Mouse (Mus musculus): ENCODE data around the gene Gm10306. TPM values are rescaled to one million over a fixed set of nuclear protein-coding genes. Genes with fewer than 3 reads are reported as not detected.

Gene Gm10306
- not detected for total RNA-seq (2021)
- long read RNA-seq, experiment 1, result 0 reads
- long read RNA-seq, experiment 2, result 0 reads

- DNase-seq, result peak; percentile 95
- intact Hi-C loops (cut with DNase I; ENCODE audit: low total_unique reads), result no loop called here
Measured at GRCm38 (mm10) chr4:94556265-94557054, at the start of gene Gm10306, which contains the start of gene Caap1. TSS of gene Gm10306 (plus strand) at chr4:94556546. TSS of gene Caap1 (minus strand) at chr4:94556796.

GRCm38 (mm10) chr4:94515366-94515765, 41.0 kb upstream of the Gm10306 start:
- intact Hi-C loops (cut with DNase I; ENCODE audit: low total_unique reads), result no loop called here
- DNase-seq, result no peak

DNA sequence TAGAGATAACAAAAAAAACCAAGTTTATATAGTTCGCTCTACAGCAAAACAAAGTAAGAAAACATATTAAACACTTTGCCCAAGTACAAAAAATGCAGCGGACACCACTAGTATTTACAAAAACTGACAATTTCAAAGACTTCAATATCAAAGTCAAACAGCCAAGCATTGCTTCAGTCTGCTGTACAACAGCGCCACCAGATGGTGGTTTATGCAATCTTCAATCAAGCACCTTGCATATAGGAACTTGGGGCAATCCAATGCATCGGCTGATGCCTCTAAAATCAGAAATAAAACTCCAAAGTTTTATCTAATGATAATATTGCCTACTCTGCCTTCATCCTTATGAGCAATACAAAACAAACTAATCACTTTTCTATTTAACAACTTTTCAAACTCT, 38.7 kb upstream of the Gm10306 start:
- intact Hi-C loops (cut with DNase I; ENCODE audit: low total_unique reads), result no loop called here
- DNase-seq, result peak; percentile 40

DNA sequence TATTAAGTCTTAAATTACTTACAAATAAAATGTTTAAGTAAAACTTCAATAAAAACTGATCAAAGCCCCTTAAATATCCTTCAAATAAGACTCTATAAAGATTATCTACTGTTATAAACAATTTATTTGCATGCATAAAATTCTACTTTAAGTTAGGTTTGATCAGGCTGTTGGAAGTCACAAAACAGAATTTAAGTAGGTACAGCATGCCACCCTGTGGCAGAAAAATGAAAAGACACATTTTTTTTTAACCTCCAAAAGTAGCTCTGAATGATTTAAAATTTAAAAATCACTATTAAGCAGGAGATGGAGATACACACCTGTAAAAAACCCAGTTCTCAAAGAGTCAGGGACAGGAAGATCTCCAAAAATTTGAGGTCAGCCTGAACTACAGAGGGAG, 33.0 kb upstream of the Gm10306 start:
- intact Hi-C loops (cut with DNase I; ENCODE audit: low total_unique reads), result no loop called here
- no peak for DNase-seq

- DNase-seq, result no peak
- intact Hi-C loops (cut with DNase I; ENCODE audit: low total_unique reads), result no loop called here
Measured at GRCm38 (mm10) chr4:94529448-94529847, 26.9 kb upstream of the Gm10306 start.

DNA sequence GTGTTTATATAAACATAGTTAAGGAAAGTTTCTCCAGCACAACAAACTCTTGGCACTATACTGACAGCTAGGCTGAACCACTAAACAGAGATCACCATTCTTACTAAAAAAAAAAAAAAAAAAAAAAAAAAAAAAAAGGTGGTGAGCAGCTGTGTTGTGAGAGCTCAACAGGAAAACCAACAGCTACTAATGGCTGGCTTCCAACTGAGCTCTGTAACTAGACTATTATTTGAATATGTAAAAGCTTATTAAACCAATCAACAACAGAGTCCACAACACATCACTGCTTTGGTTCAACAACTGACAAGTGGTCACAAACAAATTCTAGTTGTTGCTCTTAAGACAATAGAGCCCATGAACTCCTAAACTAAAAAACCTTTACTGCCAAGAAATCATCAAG, 23.1 kb upstream of the Gm10306 start:
- DNase-seq, result no peak
- intact Hi-C loops (cut with DNase I; ENCODE audit: low total_unique reads), result no loop called here

- intact Hi-C loops (cut with DNase I; ENCODE audit: low total_unique reads), result no loop called here
- no peak for DNase-seq
Measured at GRCm38 (mm10) chr4:94543041-94543440, 13.3 kb upstream of the Gm10306 start.

- intact Hi-C loops (cut with DNase I; ENCODE audit: low total_unique reads), result no loop called here
- DNase-seq, result no peak
Measured at GRCm38 (mm10) chr4:94544321-94544720, 12.0 kb upstream of the Gm10306 start.

DNA sequence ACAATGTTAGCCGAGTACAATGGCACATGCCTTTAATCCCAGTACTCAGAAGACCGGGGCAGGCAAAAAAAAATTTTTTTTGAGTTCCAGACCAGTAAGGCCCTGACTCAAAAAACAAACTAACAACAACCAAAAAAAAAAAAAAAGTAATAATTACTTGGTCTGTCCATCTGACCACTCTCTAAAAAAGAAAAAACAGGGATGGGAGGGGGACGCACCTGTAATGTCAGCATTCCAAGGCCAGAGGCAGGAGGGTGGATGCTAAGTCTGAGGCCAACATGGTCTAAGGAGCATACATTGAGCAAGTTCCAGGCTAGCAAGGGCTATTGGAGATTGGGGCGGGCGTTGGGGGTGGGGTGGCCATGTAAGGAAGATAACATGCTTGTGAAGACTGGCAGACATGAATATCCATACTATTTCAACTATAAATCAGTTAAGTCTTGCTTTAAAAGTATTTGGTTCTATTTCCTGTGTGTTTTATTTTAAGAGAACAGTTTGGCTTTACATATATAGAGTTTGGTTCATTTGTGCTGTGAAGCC, 1.3 kb upstream of the Gm10306 start:
- intact Hi-C loops (cut with DNase I; ENCODE audit: low total_unique reads), result no loop called here
- no peak for DNase-seq

DNA sequence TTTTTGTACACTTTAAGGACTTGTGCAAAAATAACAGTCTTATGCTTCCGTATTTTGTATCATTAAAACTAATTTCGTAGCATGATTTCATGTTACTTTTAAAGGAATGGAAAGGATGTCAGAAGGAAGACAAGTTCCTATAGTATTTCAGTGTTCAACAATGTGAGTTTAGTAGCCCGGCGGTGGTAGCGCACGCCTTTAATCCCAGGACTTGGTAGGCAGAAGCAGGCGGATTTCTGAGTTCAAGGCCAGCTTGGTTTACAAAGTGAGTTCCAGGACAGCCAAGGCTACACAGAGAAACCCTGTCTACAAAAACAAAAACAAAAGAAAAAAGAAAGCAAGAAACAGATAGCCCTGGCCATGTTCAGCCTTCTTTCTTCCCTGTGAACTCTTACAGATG, 799 bp downstream of the Gm10306 start:
- DNase-seq, result no peak
- intact Hi-C loops (cut with DNase I; ENCODE audit: low total_unique reads), result no loop called here

GRCm38 (mm10) chr4:94559266-94559665, 2.9 kb downstream of the Gm10306 start:
- no peak for DNase-seq
- intact Hi-C loops (cut with DNase I; ENCODE audit: low total_unique reads), result no loop called here

GRCm38 (mm10) chr4:94560316-94560715, 4.0 kb downstream of the Gm10306 start:
- DNase-seq, result no peak
- intact Hi-C loops (cut with DNase I; ENCODE audit: low total_unique reads), result no loop called here

DNA sequence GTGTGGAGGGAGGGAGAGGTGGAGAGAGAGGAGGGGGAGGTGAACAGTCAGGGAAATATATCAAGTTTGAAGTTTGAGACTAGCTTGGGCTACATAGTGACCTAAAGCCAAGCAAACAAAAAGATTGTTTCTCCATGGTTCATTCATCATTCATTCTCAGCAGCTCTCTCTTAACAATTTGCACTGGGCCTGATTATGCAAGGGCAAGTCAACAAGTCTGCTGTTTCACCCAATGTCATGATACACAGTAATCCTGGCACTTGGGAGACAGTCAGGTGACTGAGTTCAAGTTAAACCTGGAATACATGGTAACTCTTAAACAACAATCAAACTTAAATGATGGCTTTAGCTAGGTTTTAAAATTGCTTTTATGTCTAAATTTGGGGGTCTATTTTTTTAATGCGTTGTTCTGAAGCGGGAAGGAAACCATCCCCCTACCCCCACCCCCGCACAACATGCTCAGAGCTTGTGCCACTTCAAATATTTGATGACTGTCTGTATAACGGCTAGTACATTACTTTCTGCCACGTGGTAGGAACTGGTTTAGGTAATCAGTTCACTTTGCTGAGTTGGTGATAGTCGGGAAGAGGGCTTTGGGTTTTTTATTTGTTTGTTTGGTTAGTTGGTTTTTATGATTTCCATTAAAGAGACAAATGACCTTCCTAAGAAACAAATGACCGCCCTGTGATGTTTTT, 5.8 kb downstream of the Gm10306 start:
- intact Hi-C loops (cut with DNase I; ENCODE audit: low total_unique reads), result no loop called here
- no peak for DNase-seq

GRCm38 (mm10) chr4:94564297-94564696, 8.0 kb downstream of the Gm10306 start:
- intact Hi-C loops (cut with DNase I; ENCODE audit: low total_unique reads), result no loop called here

GRCm38 (mm10) chr4:94572677-94573076, 16.3 kb downstream of the Gm10306 start:
- intact Hi-C loops (cut with DNase I; ENCODE audit: low total_unique reads), result no loop called here
- no peak for DNase-seq

More at GRCm38 (mm10) chr4:94564297-94564696, 8.0 kb downstream of the Gm10306 start:
- no peak for DNase-seq

DNA sequence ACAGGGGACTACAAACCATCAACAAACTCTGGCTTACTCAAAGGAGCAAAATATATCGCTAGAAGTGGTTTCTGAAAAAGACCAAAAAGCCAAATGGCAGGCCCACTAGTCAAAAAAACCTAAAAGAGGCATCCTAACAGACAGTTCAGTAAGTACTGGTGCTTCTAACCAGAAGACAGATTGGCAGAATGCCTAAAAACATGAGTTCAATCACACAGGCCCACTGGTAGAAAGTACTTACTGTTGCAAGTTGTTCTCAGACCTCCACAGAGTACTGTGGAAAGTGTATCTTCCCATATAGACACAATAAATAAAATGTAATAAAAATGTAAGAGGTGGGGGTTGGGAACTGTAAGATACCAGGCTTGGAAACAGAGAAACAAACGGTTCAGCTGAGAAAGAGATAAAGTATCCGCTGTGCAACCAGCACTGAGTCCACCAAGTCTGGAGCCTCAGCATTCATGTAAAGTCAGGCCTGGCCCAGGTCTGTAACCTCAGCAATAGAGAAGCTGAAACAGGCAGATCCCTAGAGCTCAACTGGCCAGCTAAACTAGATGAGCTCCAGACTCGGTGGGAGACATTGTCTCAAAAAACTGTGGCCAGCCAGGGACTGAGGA, 35.5 kb downstream of the Gm10306 start:
- intact Hi-C loops (cut with DNase I; ENCODE audit: low total_unique reads), result no loop called here

DNA sequence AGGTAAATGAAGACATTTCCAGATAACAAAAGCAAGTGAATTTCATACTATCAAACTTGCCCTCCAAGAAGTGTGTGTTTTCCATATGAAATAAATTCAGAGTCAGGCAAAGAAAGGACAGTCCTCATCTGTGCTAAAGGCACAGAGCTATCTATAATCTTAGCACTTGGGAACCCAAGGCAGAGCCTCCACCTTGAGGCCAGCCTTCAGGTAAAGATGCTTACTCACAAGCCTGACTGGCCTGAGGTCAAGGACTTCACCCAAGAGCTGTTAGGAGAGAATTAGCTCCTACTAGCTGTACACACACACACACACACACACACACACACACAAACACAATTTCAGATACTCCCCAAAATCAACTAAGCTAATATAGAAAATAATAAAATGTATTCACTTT, 36.4 kb downstream of the Gm10306 start:
- DNase-seq, result no peak
- intact Hi-C loops (cut with DNase I; ENCODE audit: low total_unique reads), result no loop called here

More for the DNA sequence above, 35.5 kb downstream of the Gm10306 start:
- no peak for DNase-seq

- intact Hi-C loops (cut with DNase I; ENCODE audit: low total_unique reads), result no loop called here
- no peak for DNase-seq
Measured at GRCm38 (mm10) chr4:94601395-94601794, 45.0 kb downstream of the Gm10306 start.

DNA sequence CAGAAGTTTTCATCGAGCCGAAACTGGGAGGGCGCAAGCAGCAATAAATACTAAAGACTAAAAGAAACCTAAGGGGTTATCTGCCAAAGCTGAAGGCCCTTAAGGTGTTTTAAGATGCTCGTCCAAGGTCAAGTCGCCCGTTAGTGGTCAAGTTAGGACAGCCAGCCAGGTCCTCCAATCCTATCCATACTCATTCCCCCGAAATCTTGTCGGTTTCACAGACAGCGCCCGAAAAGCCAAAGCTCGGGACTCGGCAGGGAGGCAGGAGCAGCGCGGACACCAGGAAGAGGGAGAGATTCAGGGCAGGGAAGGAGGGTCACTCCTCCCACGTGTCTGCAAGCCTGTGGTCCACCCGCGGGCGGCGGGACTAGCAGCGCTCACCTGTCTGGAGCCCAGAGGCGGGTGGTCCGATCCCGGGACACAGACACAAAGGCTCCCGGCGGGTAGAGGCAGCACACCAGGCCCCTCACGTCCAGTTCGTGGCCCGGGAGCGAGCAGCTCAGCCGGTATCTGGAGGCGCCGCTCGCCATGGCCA, 46.2 kb downstream of the Gm10306 start:
- DNase-seq, result no peak
- intact Hi-C loops (cut with DNase I; ENCODE audit: low total_unique reads), result no loop called here

GRCm38 (mm10) chr4:94603031-94603629, 46.8 kb downstream of the Gm10306 start, which contains the start of gene Plaa:
TSS of gene Plaa (minus strand) at chr4:94603244.
- intact Hi-C loops (cut with DNase I; ENCODE audit: low total_unique reads), result no loop called here
- peak; percentile 87 for DNase-seq
